Mouse (Mus musculus) liver, embryonic 16.5 days (tissue): ENCODE measurements around the gene Gm3264. TPM values are rescaled to one million over a fixed set of nuclear protein-coding genes. Genes with fewer than 3 reads are reported as not detected.
"Not testable (repeated sequence)": the region's sequence is repeated elsewhere in the genome, so short reads cannot be mapped to it uniquely, and the experiment has no call there.

Experiments
- ATAC-seq: fragments of 200-750 bp; cut with Nextera tagmentation; 2 replicates; pipeline ENCODE4 v1.8.0; 2017; ENCODE audit warnings: low read depth, mild to moderate bottlenecking, moderate number of reproducible peaks, moderate library complexity
- H3K27ac ChIP-seq: fragments of 300-500 bp; sonication (generic); 2 replicates; pipeline ENCODE4 v1.5.1; 2014; ENCODE audit warnings: mild to moderate bottlenecking, low read length
- H3K27me3 ChIP-seq: fragments of 300-500 bp; sonication (generic); 2 replicates; pipeline ENCODE4 v1.6.1; 2014; ENCODE audit warnings: low read depth, low read length, mixed read lengths; ENCODE audit not compliant: control insufficient read depth, insufficient read depth
- H3K36me3 ChIP-seq: fragments of 300-500 bp; sonication (generic); 2 replicates; pipeline ENCODE4 v1.6.1; 2014; ENCODE audit warnings: mild to moderate bottlenecking; ENCODE audit not compliant: control insufficient read depth, insufficient read depth
- H3K4me1 ChIP-seq: fragments of 300-500 bp; sonication (generic); 2 replicates; pipeline ENCODE4 v1.6.1; 2014; ENCODE audit warnings: low read depth, low read length, mixed read lengths; ENCODE audit not compliant: control insufficient read depth
- H3K4me2 ChIP-seq: fragments of 300-500 bp; sonication (generic); 2 replicates; pipeline ENCODE4 v1.6.1; 2014; ENCODE audit warnings: low read depth, low read length, mixed read lengths
- H3K4me3 ChIP-seq: fragments of 300-500 bp; sonication (generic); 2 replicates; pipeline ENCODE4 v1.5.1; 2014; ENCODE audit warnings: low read depth, mild to moderate bottlenecking, low read length
- H3K9ac ChIP-seq: fragments of 300-500 bp; sonication (generic); 2 replicates; pipeline ENCODE4 v1.6.1; 2014; ENCODE audit warnings: low read depth, low read length
- H3K9me3 ChIP-seq: fragments of 300-500 bp; sonication (generic); replicated peaks from 2 replicates; pipeline ENCODE4 v1.6.1; 2016; ENCODE audit warnings: low read length; ENCODE audit not compliant: control insufficient read depth
- WGBS: fragments of 180-500 bp; shearing (Covaris S2); extraction: QIAGEN DNeasy Blood & Tissue Kit; methylation state at CpG from one replicate; pipeline ENCODE4 v1.1.7; 2014; ENCODE audit not compliant: insufficient replicate concordance; 5-methylcytosine and 5-hydroxymethylcytosine counted together
- polyA plus RNA-seq: library from polyadenylated mRNA; unstranded; fragments of >200 nt; fragmentation: Nextera tagmentation; extraction: Ambion mirVana; gene quantifications from 2 replicates; pipeline ENCODE4 v1.2.1, GENCODE M21; 2015

Gm3264 gene
- not detected in 2 replicates for polyA plus RNA-seq

DNA sequence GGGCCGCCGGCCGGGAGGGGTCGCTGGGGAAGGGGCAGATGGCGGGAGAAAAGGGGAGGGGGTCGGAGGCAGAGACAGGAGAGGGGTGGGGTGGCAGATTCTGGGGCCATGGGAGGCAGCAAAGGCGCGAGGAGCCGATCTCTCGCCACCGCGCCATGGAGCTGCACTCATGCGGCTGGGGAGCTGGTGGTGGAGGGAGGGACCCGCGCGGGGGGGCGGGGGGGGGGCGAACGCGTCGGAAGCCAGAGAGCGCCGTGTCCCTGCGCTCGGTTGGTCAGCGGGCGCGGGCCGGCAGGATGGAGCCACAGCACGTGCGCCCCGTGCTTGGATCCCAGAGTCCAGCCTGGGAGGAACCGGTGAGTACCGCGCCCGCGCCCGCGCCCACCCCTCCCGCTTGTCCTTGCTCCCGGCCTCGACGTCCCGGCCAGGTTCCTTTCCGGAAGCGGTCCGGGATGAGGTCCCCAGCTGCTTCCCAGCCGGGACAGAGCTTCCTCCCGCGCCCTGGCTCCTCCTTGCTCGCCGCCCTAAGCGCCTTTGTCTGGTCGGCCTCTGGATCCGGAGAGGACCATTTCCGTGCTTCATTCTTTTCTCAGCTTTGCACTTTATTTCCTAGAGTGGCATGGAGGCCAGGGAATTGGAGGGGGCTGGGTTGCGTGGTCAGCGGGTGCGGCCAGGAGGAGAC, at the start of gene Gm3264:
Gene Gm3264, plus strand, starts transcription at position 278 of the 682 bp plus-strand sequence.
- 2% methylated on average over 27 of the region's 59 CpGs for WGBS
- H3K27me3 ChIP-seq, H3K27ac ChIP-seq, H3K4me1 ChIP-seq, H3K9me3 ChIP-seq, H3K4me2 ChIP-seq, H3K4me3 ChIP-seq, ATAC-seq, H3K36me3 ChIP-seq, H3K9ac ChIP-seq: not testable (repeated sequence)

DNA sequence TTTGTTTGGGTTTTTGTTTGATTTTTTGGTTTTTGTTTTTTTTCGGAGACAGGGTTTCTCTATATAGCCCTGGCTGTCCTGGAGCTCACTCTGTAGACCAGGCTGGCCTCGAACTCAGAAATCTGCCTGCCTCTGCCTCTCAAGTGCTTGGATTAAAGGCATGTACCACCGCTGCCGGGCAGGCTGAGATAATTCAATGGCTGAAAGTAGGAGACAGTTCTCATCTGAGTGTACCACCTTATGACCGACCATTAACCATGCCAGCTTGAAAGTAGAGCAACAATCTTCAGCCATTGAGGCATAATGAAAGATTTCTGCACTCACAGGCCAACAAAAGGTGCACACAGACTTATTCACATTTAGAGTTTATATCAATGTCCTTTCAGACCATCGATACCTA, 49.0 kb upstream of the Gm3264 start:
- H3K9ac ChIP-seq, ATAC-seq, H3K4me2 ChIP-seq, H3K36me3 ChIP-seq, H3K27me3 ChIP-seq, H3K4me1 ChIP-seq, H3K9me3 ChIP-seq, H3K27ac ChIP-seq, H3K4me3 ChIP-seq: not testable (repeated sequence)
- 52% methylated on average over 6 of the region's 6 CpGs for WGBS

- H3K9me3 ChIP-seq, H3K4me2 ChIP-seq, H3K4me3 ChIP-seq, H3K27me3 ChIP-seq, ATAC-seq, H3K27ac ChIP-seq, H3K36me3 ChIP-seq, H3K4me1 ChIP-seq, H3K9ac ChIP-seq: not testable (repeated sequence)
- WGBS, result 75% methylated on average over 4 of the region's 7 CpGs
Observed at GRCm38 (mm10) chr14:4821950-4822349, 33.4 kb upstream of the Gm3264 start.

GRCm38 (mm10) chr14:4837806-4838205, 17.6 kb upstream of the Gm3264 start, which contains the start of gene Gm3269:
Gm3269 (plus strand) TSS chr14:4838106.
- H3K36me3 ChIP-seq, H3K4me3 ChIP-seq, H3K27ac ChIP-seq, H3K4me2 ChIP-seq, H3K9ac ChIP-seq, H3K27me3 ChIP-seq, H3K4me1 ChIP-seq, ATAC-seq, H3K9me3 ChIP-seq: not testable (repeated sequence)
- no CpG with 5 or more reads among the region's 4 CpGs for WGBS

GRCm38 (mm10) chr14:4892116-4892515, 36.7 kb downstream of the Gm3264 start, which contains the start of gene Gm3278:
Gm3278 (plus strand) TSS chr14:4892416.
- not testable (repeated sequence) for H3K4me3 ChIP-seq, H3K27me3 ChIP-seq, H3K9ac ChIP-seq, H3K36me3 ChIP-seq, H3K9me3 ChIP-seq, ATAC-seq, H3K4me2 ChIP-seq, H3K4me1 ChIP-seq, H3K27ac ChIP-seq
- 0% methylated on average over 1 of the region's 3 CpGs for WGBS

Other genes with a start within 250 kb of the Gm3264 start
- gene Gm8159, start 223.2 kb upstream of the Gm3264 start, polyA plus RNA-seq, result not detected in 2 replicates
- not detected in 2 replicates for gene Gm3239, start 191.4 kb upstream of the Gm3264 start, polyA plus RNA-seq
- gene Gm7876, start 146.3 kb upstream of the Gm3264 start, polyA plus RNA-seq, result not detected in 2 replicates
- not detected in 2 replicates for gene Gm3252, start 128.8 kb upstream of the Gm3264 start, polyA plus RNA-seq
- gene Gm9602, start 79.2 kb upstream of the Gm3264 start, polyA plus RNA-seq, result not detected in 2 replicates
- gene Gm3269, start 17.5 kb upstream of the Gm3264 start, polyA plus RNA-seq, result not detected in 2 replicates
- gene Gm3278, start 36.8 kb downstream of the Gm3264 start, polyA plus RNA-seq, result not detected in 2 replicates
- not detected in 2 replicates for gene Gm8297, start 128.4 kb downstream of the Gm3264 start, polyA plus RNA-seq
- gene Gm3298, start 160.3 kb downstream of the Gm3264 start, polyA plus RNA-seq, result not detected in 2 replicates
- not detected in 2 replicates for gene 4930555G01Rik, start 195.1 kb downstream of the Gm3264 start, polyA plus RNA-seq
- not detected in 2 replicates for gene Gm8281, start 215.5 kb downstream of the Gm3264 start, polyA plus RNA-seq